Mouse (Mus musculus): ENCODE measurements around the gene Sez6. TPM values are rescaled to one million over a fixed set of nuclear protein-coding genes. Genes with fewer than 3 reads are reported as not detected.

Gene Sez6
- polyA plus RNA-seq, 1 experiment from 2014 or later: 104 TPM

DNA sequence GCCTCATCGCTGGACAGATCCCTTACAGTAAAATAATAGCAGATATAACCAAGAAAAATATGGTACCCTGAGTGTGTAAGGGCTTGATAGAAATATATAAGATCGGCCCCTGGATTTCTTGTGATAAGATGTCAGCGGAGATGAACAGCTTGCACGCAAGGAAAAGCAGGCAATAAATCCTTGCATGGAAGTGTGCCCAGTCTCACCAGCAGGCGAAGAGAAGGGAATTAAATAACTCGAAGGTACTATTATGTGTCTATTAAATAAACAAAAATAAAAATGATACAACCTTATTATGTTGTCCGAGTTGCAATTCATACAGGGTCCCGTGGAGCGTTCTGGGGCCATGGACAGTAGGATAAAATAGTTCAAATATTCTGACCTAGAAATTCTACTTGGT, 34.6 kb upstream of the Sez6 start:
- peaks cover 68% of the 10 kb centered on the region for H3K27me3 ChIP-seq
- WGBS: 39% methylated on average over 9 of the region's 9 CpGs
- no peak for ATAC-seq (ENCODE audit: low read depth)
- H3K4me1 ChIP-seq (replicated peaks): peaks cover 74% of the 10 kb centered on the region
- H3K9ac ChIP-seq: 0 out of 2 replicates have a peak overlapping the region, but pooled peaks have one; percentile 18
- no peak overlapping the region for H3K4me3 ChIP-seq
- H3K36me3 ChIP-seq: no peaks in the 10 kb centered on the region
- H3K4me2 ChIP-seq: peak overlapping the region; percentile 34; the same call in 1 of the 2 replicates
- peak overlapping the region; percentile 81 for H3K27ac ChIP-seq (replicated peaks)
- H3K9me3 ChIP-seq: no peaks in the 10 kb centered on the region

DNA sequence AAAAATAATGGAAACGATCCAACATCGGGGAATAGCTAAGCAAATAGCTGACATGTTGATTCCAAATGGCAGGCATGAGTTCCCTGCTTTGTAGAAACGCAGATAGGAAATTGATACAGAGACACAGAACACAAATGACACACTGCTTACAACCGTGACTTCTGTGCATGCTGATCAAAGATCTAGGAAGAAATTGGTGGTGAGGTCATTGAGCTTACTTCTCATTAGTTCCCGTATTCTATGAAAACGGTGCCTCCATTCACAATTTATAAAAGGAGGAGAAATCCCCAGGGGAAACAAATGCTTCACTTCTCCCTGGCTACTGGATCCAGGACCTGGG, 34.1 kb upstream of the Sez6 start:
- H3K9me3 ChIP-seq: no peaks in the 10 kb centered on the region
- ATAC-seq (ENCODE audit: low read depth): no peak
- no peaks in the 10 kb centered on the region for H3K36me3 ChIP-seq
- H3K27me3 ChIP-seq: peaks cover 72% of the 10 kb centered on the region
- peak overlapping the region; percentile 81 for H3K27ac ChIP-seq (replicated peaks)
- WGBS: 26% methylated on average over 6 of the region's 6 CpGs
- peaks cover 75% of the 10 kb centered on the region for H3K4me1 ChIP-seq (replicated peaks)
- peak overlapping the region; percentile 54 for H3K9ac ChIP-seq
- no peak overlapping the region for H3K4me3 ChIP-seq
- H3K4me2 ChIP-seq: peak overlapping the region; percentile 34

DNA sequence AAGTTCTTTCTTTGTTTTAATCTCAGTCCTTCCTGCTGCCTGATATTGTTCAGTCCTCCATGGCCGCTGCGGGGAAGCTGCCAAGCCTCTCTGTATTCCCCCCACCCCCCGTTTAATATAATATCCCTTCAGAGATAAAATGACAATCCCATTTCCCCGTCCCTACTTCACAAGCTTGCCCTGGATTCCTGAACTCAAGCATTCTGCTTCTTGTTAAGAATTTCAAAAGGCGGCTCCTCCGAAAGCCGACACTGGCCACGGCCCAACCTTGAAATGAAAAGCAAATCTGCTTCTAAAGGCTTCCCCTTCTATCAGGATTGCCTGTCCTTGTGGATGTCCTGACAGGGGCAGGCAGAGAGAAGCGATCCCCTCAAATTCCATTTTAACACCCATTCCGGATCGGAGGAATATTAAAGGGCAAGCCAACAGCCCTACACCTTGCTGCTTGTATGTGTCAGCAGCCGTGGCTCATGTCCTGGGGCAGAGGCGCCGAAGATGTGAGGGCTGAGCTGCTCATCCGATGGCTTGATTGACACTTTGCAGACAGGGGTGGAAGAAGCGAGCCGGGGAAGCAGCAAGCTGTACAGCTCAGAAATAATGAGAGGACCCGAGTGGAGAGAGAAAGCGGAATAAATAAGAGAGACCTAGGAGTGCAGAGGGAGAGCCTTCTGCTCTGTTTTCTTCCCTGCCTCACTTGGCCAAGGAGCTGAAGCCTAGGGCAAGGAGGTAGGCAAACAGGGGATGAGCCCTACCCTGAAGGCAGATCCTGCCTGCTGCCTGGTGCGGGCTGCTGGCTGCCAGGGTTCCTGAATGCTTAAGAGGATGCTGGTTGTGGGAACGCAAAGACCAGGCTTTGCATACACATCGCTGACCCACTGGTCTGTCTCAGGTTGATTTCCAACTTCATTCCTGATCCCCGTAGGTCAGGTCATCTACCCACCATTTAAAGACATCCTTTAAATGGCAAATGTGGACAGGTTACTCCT, 33.5 kb upstream of the Sez6 start:
- 18% methylated on average over 23 of the region's 23 CpGs for WGBS
- H3K27ac ChIP-seq (replicated peaks): peak overlapping the region; percentile 81

DNA sequence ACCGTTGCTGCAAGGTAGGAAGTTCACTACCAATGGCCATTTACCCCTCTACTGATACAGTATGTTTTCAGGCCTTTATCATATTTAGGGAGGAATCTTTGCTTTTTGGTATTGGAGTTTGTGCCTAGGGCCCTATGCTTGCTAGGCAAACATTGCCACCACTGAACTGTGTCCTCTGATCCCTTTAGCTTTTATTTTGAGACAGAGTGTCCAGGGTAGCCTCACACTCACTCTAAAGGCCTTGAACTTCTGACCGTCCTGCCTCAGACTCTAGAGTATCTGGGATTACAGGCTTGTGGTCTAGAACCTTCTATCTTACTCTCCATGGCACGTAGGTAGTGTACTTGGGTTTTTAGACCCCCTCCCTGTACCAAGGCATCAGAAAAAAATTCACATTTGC, 30.4 kb upstream of the Sez6 start:
- Histone ChIP-seq H3K4me2 (no peak overlapping the region), H3K27me3 (peaks cover 79% of the 10 kb centered on the region), H3K9me3 (no peaks in the 10 kb centered on the region), H3K27ac (replicated peaks) (no peak overlapping the region), H3K4me1 (replicated peaks) (peaks cover 66% of the 10 kb centered on the region), H3K36me3 (no peaks in the 10 kb centered on the region), H3K9ac (no peak overlapping the region), H3K4me3 (no peak overlapping the region)
- ATAC-seq (ENCODE audit: low read depth): no peak
- 86% methylated on average over 3 of the region's 3 CpGs for WGBS

More for the DNA sequence above, 33.5 kb upstream of the Sez6 start:
- H3K9ac ChIP-seq: peak overlapping the region; percentile 54
- H3K9me3 ChIP-seq: no peaks in the 10 kb centered on the region
- ATAC-seq (ENCODE audit: low read depth): no peak
- peaks cover 77% of the 10 kb centered on the region for H3K4me1 ChIP-seq (replicated peaks)
- peaks cover 69% of the 10 kb centered on the region for H3K27me3 ChIP-seq
- H3K4me2 ChIP-seq: peak overlapping the region; percentile 34
- H3K4me3 ChIP-seq: no peak overlapping the region
- no peaks in the 10 kb centered on the region for H3K36me3 ChIP-seq

DNA sequence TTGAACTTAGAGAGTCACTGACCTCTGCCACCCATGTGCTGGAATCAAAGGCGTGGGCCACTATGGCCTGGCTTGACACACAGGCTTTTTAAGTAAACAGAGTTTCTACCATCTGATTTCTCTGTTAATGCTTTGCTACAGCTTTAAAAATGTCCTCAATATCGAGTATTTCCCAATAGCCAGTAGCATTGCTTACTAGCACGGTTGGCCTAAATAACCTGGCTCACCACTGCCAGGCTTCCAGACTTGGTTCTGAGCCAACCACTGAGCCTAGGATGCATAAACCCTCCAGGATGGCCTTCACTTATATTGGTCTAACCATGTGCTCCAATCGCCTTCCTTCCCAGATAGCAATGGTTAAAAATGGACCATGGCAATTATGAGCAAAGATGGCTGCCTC, 29.9 kb upstream of the Sez6 start:
- Histone ChIP-seq H3K27ac (replicated peaks) (no peak overlapping the region), H3K4me1 (replicated peaks) (peaks cover 61% of the 10 kb centered on the region), H3K4me2 (no peak overlapping the region)

DNA sequence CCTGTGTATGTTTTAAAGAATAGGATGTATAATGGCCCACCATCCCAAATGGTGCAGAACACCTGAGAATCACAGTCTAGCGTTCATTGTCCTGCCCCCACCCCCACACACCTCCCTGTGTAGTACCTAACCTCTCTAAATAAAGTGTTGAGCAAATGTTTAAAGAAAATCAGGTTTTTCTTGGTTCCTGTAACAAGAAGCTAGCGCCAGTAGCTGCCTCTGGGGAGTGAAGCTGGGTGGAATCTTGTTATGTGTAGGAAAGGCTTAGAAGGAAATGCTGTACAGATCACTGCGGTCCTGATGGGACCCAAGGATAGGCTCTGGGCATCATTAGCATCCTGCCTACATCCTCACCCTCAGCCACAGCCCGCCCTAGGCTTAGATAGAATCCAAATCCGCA, 29.2 kb upstream of the Sez6 start:
- H3K27me3 ChIP-seq: peaks cover 70% of the 10 kb centered on the region
- H3K9me3 ChIP-seq: no peaks in the 10 kb centered on the region
- H3K36me3 ChIP-seq: no peaks in the 10 kb centered on the region
- no peak overlapping the region for H3K4me2 ChIP-seq
- no peak for ATAC-seq (ENCODE audit: low read depth)
- no peak overlapping the region for H3K4me3 ChIP-seq
- H3K9ac ChIP-seq: 0 out of 2 replicates have a peak overlapping the region, but pooled peaks have one; percentile 0
- WGBS: 59% methylated on average over 5 of the region's 5 CpGs
- peak overlapping the region; percentile 67 for H3K27ac ChIP-seq (replicated peaks)
- peaks cover 59% of the 10 kb centered on the region for H3K4me1 ChIP-seq (replicated peaks)

More for the DNA sequence above, 29.9 kb upstream of the Sez6 start:
- Histone ChIP-seq H3K9me3 (no peaks in the 10 kb centered on the region), H3K9ac (no peak overlapping the region), H3K4me3 (no peak overlapping the region), H3K36me3 (no peaks in the 10 kb centered on the region), H3K27me3 (peaks cover 77% of the 10 kb centered on the region)
- WGBS: 89% methylated on average over 4 of the region's 4 CpGs
- no peak for ATAC-seq (ENCODE audit: low read depth)

DNA sequence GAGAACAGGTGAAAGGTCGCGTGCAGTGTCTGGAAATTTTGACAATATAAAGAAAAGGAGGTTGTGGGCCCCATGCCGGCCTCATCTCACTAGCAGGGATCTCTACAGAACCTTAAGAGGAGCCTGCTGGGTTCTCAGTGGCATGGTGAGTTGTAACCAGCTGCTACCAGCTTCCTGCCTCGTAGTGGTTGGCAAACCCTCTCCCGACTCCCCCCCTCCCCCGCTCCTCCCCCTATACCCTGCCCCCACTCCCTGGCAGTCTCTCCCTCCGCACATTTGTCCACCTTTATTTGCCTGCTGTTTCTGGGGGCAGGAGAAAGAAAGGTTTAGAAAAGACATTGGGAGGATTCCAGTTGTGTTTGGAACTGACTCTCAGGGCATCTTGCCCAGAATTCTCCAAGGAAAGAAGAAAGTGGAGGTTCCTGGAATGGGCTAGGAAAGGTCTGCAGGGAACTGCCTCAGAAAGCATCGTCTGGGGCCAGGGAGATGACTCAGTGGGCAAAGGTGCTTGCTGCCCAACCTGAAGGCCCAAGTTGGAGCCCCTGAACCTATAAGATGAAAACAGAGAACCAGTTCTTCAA, 28.7 kb upstream of the Sez6 start:
- WGBS: 44% methylated on average over 8 of the region's 8 CpGs
- H3K9ac ChIP-seq: 0 out of 2 replicates have a peak overlapping the region, but pooled peaks have one; percentile 0
- H3K27ac ChIP-seq (replicated peaks): peak overlapping the region; percentile 67
- H3K36me3 ChIP-seq: no peaks in the 10 kb centered on the region
- H3K4me2 ChIP-seq: no peak overlapping the region
- no peak for ATAC-seq (ENCODE audit: low read depth)
- no peak overlapping the region for H3K4me3 ChIP-seq
- peaks cover 59% of the 10 kb centered on the region for H3K4me1 ChIP-seq (replicated peaks)
- no peaks in the 10 kb centered on the region for H3K9me3 ChIP-seq
- H3K27me3 ChIP-seq: peaks cover 65% of the 10 kb centered on the region

DNA sequence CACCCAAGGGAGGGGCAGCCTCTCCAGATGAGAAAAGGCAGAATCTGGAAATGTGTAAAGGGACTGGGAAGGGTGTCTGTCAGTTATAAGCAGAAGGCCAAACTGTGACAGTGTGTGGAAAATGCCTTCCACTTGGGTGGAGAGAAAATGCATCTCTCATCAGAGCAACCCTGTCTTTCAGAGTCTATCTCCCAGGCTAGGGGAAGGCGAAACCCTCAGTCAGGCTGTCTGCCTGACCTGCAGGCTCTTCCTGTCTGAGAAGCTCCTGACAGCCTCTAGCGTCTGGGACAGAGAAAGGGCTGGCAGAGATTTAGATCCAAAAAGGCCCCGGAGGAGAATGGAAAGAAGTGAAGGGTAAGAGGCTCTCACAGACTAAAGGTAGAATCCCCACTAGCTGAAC, 26.8 kb upstream of the Sez6 start:
- Histone ChIP-seq H3K9me3 (no peaks in the 10 kb centered on the region), H3K4me3 (no peak overlapping the region), H3K4me1 (replicated peaks) (peaks cover 46% of the 10 kb centered on the region), H3K27ac (replicated peaks) (peak overlapping the region; percentile 79), H3K27me3 (peaks cover 61% of the 10 kb centered on the region), H3K9ac (no peak overlapping the region; the same call in 1 of the 2 replicates), H3K4me2 (no peak overlapping the region), H3K36me3 (no peaks in the 10 kb centered on the region)
- WGBS: 25% methylated on average over 3 of the region's 3 CpGs
- no peak for ATAC-seq (ENCODE audit: low read depth)

DNA sequence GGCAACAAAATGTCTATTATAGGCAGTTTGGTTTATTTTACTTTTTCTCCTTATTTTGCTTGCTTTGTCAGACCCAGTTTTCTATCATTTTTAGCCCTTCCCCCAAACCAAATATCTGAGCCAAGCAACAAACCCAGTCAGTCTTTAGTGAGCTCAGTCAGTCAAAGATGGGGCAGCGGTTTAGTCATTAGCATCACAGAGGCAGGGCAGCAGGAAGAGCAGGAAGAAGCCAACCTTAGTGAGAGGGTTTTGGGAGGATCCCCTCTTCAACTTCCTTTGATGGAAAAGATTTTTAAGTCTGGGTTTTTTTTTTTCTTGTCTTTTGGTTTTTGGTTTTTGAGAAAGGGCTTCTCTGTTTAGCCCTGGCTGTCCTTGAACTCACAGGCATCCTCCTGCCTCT, 25.9 kb upstream of the Sez6 start:
- Histone ChIP-seq H3K27ac (replicated peaks) (no peak overlapping the region), H3K9me3 (no peaks in the 10 kb centered on the region), H3K27me3 (peaks cover 57% of the 10 kb centered on the region), H3K4me1 (replicated peaks) (peaks cover 51% of the 10 kb centered on the region), H3K9ac (no peak overlapping the region), H3K36me3 (no peaks in the 10 kb centered on the region), H3K4me2 (no peak overlapping the region), H3K4me3 (no peak overlapping the region)
- ATAC-seq (ENCODE audit: low read depth): no peak
- 44% methylated on average over 1 of the region's 1 CpGs for WGBS

DNA sequence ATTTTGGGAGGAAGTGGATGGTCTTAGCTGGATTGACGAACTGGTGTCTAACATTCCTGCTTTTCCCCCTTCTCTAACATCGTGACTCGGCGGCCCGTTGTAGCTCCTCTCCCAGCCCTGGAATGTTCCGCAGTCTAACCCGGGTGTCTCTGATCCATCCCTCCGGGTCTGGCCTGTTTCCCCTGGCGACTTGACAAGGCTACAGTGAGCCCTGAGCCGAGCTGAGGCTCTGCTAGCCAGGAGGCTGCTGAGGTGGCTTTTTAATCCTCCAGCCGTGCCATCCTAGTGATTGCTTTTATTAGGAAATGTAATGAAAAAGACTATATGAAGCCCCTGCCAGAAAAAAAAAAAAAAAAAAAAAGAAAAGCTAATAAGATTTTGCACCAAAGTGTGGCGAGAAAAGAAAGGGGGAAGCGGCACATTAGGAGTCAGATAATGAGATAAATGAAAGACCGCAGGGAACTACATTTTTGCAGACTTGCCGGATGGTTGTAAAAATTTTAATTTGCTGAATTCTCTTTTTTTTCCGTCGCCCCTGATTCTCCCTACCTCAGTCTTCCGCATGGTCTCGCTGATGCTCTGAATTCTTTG, 24.4 kb upstream of the Sez6 start:
- H3K9ac ChIP-seq: 0 out of 2 replicates have a peak overlapping the region, but pooled peaks have one; percentile 52
- peak overlapping the region; percentile 32 for H3K4me2 ChIP-seq
- peaks cover 48% of the 10 kb centered on the region for H3K4me1 ChIP-seq (replicated peaks)
- no peaks in the 10 kb centered on the region for H3K9me3 ChIP-seq
- ATAC-seq (ENCODE audit: low read depth): no peak
- 43% methylated on average over 19 of the region's 19 CpGs for WGBS
- no peaks in the 10 kb centered on the region for H3K36me3 ChIP-seq
- peaks cover 56% of the 10 kb centered on the region for H3K27me3 ChIP-seq
- peak overlapping the region; percentile 85 for H3K27ac ChIP-seq (replicated peaks)
- H3K4me3 ChIP-seq: no peak overlapping the region

DNA sequence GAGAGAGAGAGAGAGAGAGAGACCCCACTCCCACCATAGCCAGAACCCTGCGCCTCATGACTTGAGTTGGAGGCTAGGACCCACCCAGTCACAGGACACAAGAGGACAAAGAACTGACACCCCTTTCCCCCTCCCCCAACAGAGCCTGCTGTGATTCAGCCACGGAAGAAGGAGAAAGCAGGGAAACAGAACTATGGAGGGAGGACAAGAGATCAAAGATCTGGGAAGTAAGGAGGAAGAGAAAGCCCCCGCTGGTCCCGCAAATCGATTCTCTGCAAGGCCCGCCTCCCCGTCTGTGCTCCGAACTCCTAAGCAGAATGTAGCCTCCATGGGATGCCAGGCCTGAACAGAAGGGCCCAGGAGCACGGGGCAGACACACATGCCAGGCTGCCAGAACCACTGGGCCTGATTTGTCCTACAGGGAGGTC, 23.8 kb upstream of the Sez6 start:
- WGBS: 5% methylated on average over 9 of the region's 9 CpGs
- Histone ChIP-seq H3K4me3 (no peak overlapping the region), H3K9ac (peak overlapping the region; percentile 52; the same call in 1 of the 2 replicates), H3K4me2 (peak overlapping the region; percentile 32), H3K27ac (replicated peaks) (peak overlapping the region; percentile 85), H3K4me1 (replicated peaks) (peaks cover 43% of the 10 kb centered on the region), H3K9me3 (no peaks in the 10 kb centered on the region), H3K36me3 (no peaks in the 10 kb centered on the region), H3K27me3 (peaks cover 53% of the 10 kb centered on the region)
- no peak; the same call in 1 of the 2 replicates for ATAC-seq (ENCODE audit: low read depth)

DNA sequence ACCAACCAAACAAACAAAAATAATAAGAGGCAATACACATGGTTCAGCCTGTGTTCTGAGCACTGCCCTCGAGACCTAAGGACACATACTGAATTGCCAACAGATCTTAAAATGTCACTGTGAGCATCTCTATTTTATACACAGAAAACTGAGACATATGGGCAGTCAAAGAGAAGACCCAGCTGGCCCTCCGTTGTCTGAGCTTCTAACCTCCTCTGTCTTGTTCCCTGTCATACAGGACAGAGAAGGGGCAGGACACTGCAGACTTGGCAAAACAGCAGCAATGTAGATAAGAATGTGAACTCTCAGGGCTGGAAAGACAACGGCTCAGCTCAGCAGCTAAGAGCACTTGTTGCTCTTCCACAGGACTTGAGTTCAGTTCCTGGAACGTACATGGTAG, 22.1 kb upstream of the Sez6 start:
- H3K9me3 ChIP-seq: no peaks in the 10 kb centered on the region
- ATAC-seq (ENCODE audit: low read depth): no peak
- 78% methylated on average over 4 of the region's 4 CpGs for WGBS

More for the DNA sequence above, 22.1 kb upstream of the Sez6 start:
- H3K9ac ChIP-seq: no peak overlapping the region
- no peaks in the 10 kb centered on the region for H3K36me3 ChIP-seq
- peaks cover 29% of the 10 kb centered on the region for H3K4me1 ChIP-seq (replicated peaks)
- no peak overlapping the region for H3K27ac ChIP-seq (replicated peaks)
- H3K4me3 ChIP-seq: no peak overlapping the region
- H3K27me3 ChIP-seq: peaks cover 66% of the 10 kb centered on the region
- H3K4me2 ChIP-seq: no peak overlapping the region

Measured in neural tube, embryonic 13.5 days (tissue).